Mouse (Mus musculus): ENCODE measurements at regions not wholly inside any gene's neighbourhood (a gene's known extent, or its start where the extent isn't known, plus 50 kb on each side); places are given as distances from the start of the nearest gene placed in this dataset.
A peak's percentile ranks its signal among the peaks of the same experiment; 100 is the strongest.

- DNase-seq, result peak; percentile 58 to 60
Observed at GRCm38 (mm10) chr8:64335495-64335894, 129.4 kb upstream of the Tll1 start.

GRCm38 (mm10) chr8:64323985-64324384 is 117.9 kb upstream of the Tll1 start:
- no peak for DNase-seq

GRCm38 (mm10) chr8:64320343-64320742 is 114.3 kb upstream of the Tll1 start:
- no peak for DNase-seq

- DNase-seq, result no peak
Observed at GRCm38 (mm10) chr8:64319220-64319820, 113.2 kb upstream of the Tll1 start.

- DNase-seq, result no peak
Observed at GRCm38 (mm10) chr8:64318524-64319219, 112.6 kb upstream of the Tll1 start.

GRCm38 (mm10) chr8:64317815-64318214 is 111.7 kb upstream of the Tll1 start:
- DNase-seq, result peak; percentile 29 to 49

GRCm38 (mm10) chr8:64307995-64308394 is 101.9 kb upstream of the Tll1 start:
- DNase-seq, result peak in 1 of 2 experiments; percentile 22

- DNase-seq, result peak; percentile 10 to 21
Observed at GRCm38 (mm10) chr8:64282806-64283205, 76.7 kb upstream of the Tll1 start.

- no peak for DNase-seq
Observed at GRCm38 (mm10) chr8:64281598-64281997, 75.5 kb upstream of the Tll1 start.

GRCm38 (mm10) chr8:64280391-64280790 is 74.3 kb upstream of the Tll1 start:
- no peak for DNase-seq

- no peak for DNase-seq
Observed at GRCm38 (mm10) chr8:64276058-64276457, 70.0 kb upstream of the Tll1 start.

GRCm38 (mm10) chr8:64265304-64265945 is 59.4 kb upstream of the Tll1 start:
- DNase-seq, result peak; percentile 45 to 61

Measured in cerebellum, postnatal 36 days (tissue).